Mouse (Mus musculus): ENCODE results near the gene Tpx2. TPM values are rescaled to one million over a fixed set of nuclear protein-coding genes. Genes with fewer than 3 reads are reported as not detected.

Tpx2 gene
- polyA plus RNA-seq, 1 experiment = 1.3 TPM

- Histone ChIP-seq H3K4me3 (ENCODE audit: low read depth, low read length) (no peak overlapping the region), H3K36me3 (ENCODE audit: control insufficient read depth, insufficient read depth, low read length) (peaks cover 11% of the 10 kb centered on the region; the same call in 1 of the 2 replicates), H3K27me3 (ENCODE audit: control insufficient read depth, insufficient read depth, low read length) (no peaks in the 10 kb centered on the region), H3K27ac (ENCODE audit: insufficient read depth, low read depth, low read length) (peak overlapping the region; percentile 75), H3K4me1 (ENCODE audit: control insufficient read depth, insufficient read depth, insufficient read length, low read length) (peaks cover 59% of the 10 kb centered on the region)
- TF ChIP-seq POLR2A (IDR thresholded peaks at IDR 0.05; ENCODE audit: low read depth, low read length) (no peak), CTCF (IDR thresholded peaks at IDR 0.05; ENCODE audit: extremely low read depth, insufficient read length, insufficient replicate concordance, low read depth, low read length) (no peak)
- 46% methylated on average over 2 of the region's 2 CpGs for WGBS
Measured at GRCm38 (mm10) chr2:152820369-152820768, 27.4 kb upstream of the Tpx2 start.

DNA sequence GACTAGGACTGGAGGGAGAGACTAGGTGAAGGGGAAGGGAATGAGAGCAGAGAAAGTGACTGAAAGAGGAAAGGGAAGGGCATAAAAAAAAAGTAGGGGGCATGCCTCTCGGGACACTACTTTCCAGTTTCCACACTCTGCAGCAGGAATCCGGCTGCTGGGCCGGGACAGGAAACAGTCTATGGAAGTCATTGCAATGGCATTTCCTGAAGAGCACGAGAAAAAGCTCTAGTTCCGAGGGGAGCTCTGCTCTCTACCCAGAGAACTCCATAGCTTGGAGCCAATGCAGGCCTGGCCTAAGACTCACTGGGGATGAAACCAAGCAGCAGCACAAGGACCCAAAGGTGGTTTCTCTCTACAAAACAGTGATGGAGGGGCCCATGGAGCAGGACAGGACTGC, 26.7 kb upstream of the Tpx2 start:
- Histone ChIP-seq H3K4me1 (ENCODE audit: control insufficient read depth, insufficient read depth, insufficient read length, low read length) (peaks cover 56% of the 10 kb centered on the region), H3K4me3 (ENCODE audit: low read depth, low read length) (no peak overlapping the region), H3K36me3 (ENCODE audit: control insufficient read depth, insufficient read depth, low read length) (peaks cover 12% of the 10 kb centered on the region; the same call in 1 of the 2 replicates), H3K27me3 (ENCODE audit: control insufficient read depth, insufficient read depth, low read length) (no peaks in the 10 kb centered on the region), H3K27ac (ENCODE audit: insufficient read depth, low read depth, low read length) (peak overlapping the region; percentile 75)
- WGBS = 57% methylated on average over 5 of the region's 5 CpGs
- TF ChIP-seq POLR2A (IDR thresholded peaks at IDR 0.05; ENCODE audit: low read depth, low read length) = no peak
- TF ChIP-seq CTCF (IDR thresholded peaks at IDR 0.05; ENCODE audit: extremely low read depth, insufficient read length, insufficient replicate concordance, low read depth, low read length) = no peak

DNA sequence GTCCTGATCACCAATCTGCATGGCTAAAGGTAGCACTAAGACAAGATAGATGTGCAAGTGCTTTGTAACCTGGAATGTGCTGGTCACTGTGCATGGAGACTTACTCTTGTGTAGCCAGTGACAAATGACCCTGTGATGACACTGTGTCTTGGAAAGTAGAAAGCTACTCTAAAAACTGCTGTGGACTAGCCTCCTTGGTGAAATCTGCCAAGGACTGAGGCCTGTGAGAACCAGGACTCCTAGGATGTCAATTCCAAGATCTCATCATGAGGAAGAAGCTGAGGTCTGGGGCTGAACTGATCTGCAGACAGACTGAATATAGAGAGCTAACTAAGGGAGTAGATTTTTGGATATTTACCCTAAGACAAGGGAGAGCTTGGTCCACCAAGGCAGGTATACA, 26.2 kb upstream of the Tpx2 start:
- Histone ChIP-seq H3K4me1 (ENCODE audit: control insufficient read depth, insufficient read depth, insufficient read length, low read length) (peaks cover 53% of the 10 kb centered on the region), H3K4me3 (ENCODE audit: low read depth, low read length) (no peak overlapping the region)
- TF ChIP-seq POLR2A (IDR thresholded peaks at IDR 0.05; ENCODE audit: low read depth, low read length) (no peak), CTCF (IDR thresholded peaks at IDR 0.05; ENCODE audit: extremely low read depth, insufficient read length, insufficient replicate concordance, low read depth, low read length) (no peak)

DNA sequence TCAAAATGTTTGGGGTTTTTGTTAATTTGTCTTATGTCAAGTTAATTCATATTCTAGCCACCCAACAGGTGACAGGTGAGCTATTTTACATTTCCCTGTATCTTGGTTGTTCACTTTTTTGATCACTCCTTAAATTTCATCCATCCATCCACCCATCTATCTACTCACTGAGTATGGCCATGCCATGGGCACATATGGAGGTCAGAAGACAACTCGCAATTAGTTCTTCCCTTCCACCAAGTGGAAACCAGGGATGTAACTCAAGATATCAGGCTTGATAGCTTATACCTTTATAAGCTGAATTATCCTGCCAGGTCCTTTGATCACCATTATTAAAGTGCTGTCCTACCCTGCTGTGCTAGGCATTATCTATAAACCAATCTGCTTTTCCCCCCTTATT, 24.0 kb upstream of the Tpx2 start:
- WGBS = 85% methylated on average over 1 of the region's 1 CpGs
- TF ChIP-seq POLR2A (IDR thresholded peaks at IDR 0.05; ENCODE audit: low read depth, low read length) (no peak), CTCF (IDR thresholded peaks at IDR 0.05; ENCODE audit: extremely low read depth, insufficient read length, insufficient replicate concordance, low read depth, low read length) (no peak)
- H3K4me1 ChIP-seq (ENCODE audit: control insufficient read depth, insufficient read depth, insufficient read length, low read length) = peaks cover 50% of the 10 kb centered on the region; the same call in 1 of the 2 replicates
- H3K27ac ChIP-seq (ENCODE audit: insufficient read depth, low read depth, low read length) = no peak overlapping the region
- H3K27me3 ChIP-seq (ENCODE audit: control insufficient read depth, insufficient read depth, low read length) = no peaks in the 10 kb centered on the region
- H3K36me3 ChIP-seq (ENCODE audit: control insufficient read depth, insufficient read depth, low read length) = peaks cover 12% of the 10 kb centered on the region; the same call in 1 of the 2 replicates
- no peak overlapping the region for H3K4me3 ChIP-seq (ENCODE audit: low read depth, low read length)

More for the DNA sequence above, 26.2 kb upstream of the Tpx2 start:
- Histone ChIP-seq H3K27ac (ENCODE audit: insufficient read depth, low read depth, low read length) (peak overlapping the region; percentile 75), H3K27me3 (ENCODE audit: control insufficient read depth, insufficient read depth, low read length) (no peaks in the 10 kb centered on the region), H3K36me3 (ENCODE audit: control insufficient read depth, insufficient read depth, low read length) (peaks cover 12% of the 10 kb centered on the region; the same call in 1 of the 2 replicates)

GRCm38 (mm10) chr2:152824438-152825167, 23.2 kb upstream of the Tpx2 start:
- peaks cover 50% of the 10 kb centered on the region; the same call in 1 of the 2 replicates for H3K4me1 ChIP-seq (ENCODE audit: control insufficient read depth, insufficient read depth, insufficient read length, low read length)

DNA sequence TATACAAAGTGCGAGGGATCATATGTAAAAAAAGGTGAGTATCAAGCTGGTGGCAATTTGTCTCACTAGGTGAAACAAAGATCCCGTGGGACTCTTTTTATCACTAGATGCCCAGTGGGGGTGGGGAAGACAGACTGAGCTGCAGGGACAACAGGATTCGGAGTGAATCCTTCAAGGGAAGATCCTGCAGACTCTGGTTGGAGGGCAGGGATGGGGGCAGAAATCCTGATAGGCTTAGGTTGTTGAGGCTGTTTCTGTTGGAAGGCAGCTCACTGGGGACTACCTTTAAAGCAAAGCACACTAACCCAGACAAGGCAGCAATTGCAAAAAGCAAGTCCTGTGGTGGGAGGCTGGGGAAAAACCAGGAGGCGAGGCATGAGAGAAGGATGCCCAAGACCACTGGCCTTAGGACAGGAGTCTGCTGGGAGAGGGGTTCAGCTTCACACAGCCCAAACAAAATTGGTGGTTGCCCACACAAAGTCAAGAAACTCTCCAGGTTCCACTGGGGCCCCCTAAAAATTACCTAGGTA, 22.5 kb upstream of the Tpx2 start:
- Histone ChIP-seq H3K27me3 (ENCODE audit: control insufficient read depth, insufficient read depth, low read length) (no peaks in the 10 kb centered on the region), H3K36me3 (ENCODE audit: control insufficient read depth, insufficient read depth, low read length) (peaks cover 5% of the 10 kb centered on the region; the same call in 1 of the 2 replicates), H3K4me3 (ENCODE audit: low read depth, low read length) (no peak overlapping the region), H3K4me1 (ENCODE audit: control insufficient read depth, insufficient read depth, insufficient read length, low read length) (peaks cover 49% of the 10 kb centered on the region; the same call in 1 of the 2 replicates), H3K27ac (ENCODE audit: insufficient read depth, low read depth, low read length) (peak overlapping the region; percentile 64)
- no peak for TF ChIP-seq POLR2A (IDR thresholded peaks at IDR 0.05; ENCODE audit: low read depth, low read length)
- TF ChIP-seq CTCF (IDR thresholded peaks at IDR 0.05; ENCODE audit: extremely low read depth, insufficient read length, insufficient replicate concordance, low read depth, low read length) = no peak
- 68% methylated on average over 4 of the region's 4 CpGs for WGBS

More at GRCm38 (mm10) chr2:152824438-152825167, 23.2 kb upstream of the Tpx2 start:
- no peaks in the 10 kb centered on the region for H3K27me3 ChIP-seq (ENCODE audit: control insufficient read depth, insufficient read depth, low read length)
- H3K27ac ChIP-seq (ENCODE audit: insufficient read depth, low read depth, low read length) = peak overlapping the region; percentile 64; the same call in 1 of the 2 replicates
- no peak for TF ChIP-seq POLR2A (IDR thresholded peaks at IDR 0.05; ENCODE audit: low read depth, low read length)
- TF ChIP-seq CTCF (IDR thresholded peaks at IDR 0.05; ENCODE audit: extremely low read depth, insufficient read length, insufficient replicate concordance, low read depth, low read length) = no peak
- H3K36me3 ChIP-seq (ENCODE audit: control insufficient read depth, insufficient read depth, low read length) = peaks cover 6% of the 10 kb centered on the region; the same call in 1 of the 2 replicates
- no peak overlapping the region for H3K4me3 ChIP-seq (ENCODE audit: low read depth, low read length)
- WGBS = 59% methylated on average over 3 of the region's 3 CpGs

GRCm38 (mm10) chr2:152825713-152826112, 22.1 kb upstream of the Tpx2 start:
- Histone ChIP-seq H3K27ac (ENCODE audit: insufficient read depth, low read depth, low read length) (0 out of 2 replicates have a peak overlapping the region, but pooled peaks have one; percentile 64), H3K4me1 (ENCODE audit: control insufficient read depth, insufficient read depth, insufficient read length, low read length) (peaks cover 45% of the 10 kb centered on the region; the same call in 1 of the 2 replicates), H3K36me3 (ENCODE audit: control insufficient read depth, insufficient read depth, low read length) (peaks cover 1% of the 10 kb centered on the region; the same call in 1 of the 2 replicates), H3K4me3 (ENCODE audit: low read depth, low read length) (no peak overlapping the region), H3K27me3 (ENCODE audit: control insufficient read depth, insufficient read depth, low read length) (no peaks in the 10 kb centered on the region)
- TF ChIP-seq CTCF (IDR thresholded peaks at IDR 0.05; ENCODE audit: extremely low read depth, insufficient read length, insufficient replicate concordance, low read depth, low read length) (no peak), POLR2A (IDR thresholded peaks at IDR 0.05; ENCODE audit: low read depth, low read length) (no peak)
- 72% methylated on average over 2 of the region's 2 CpGs for WGBS
